Mouse (Mus musculus) kidney, postnatal 0 days (tissue): ENCODE data around the gene Fam171a2. TPM values are rescaled to one million over a fixed set of nuclear protein-coding genes. Genes with fewer than 3 reads are reported as not detected.

Source experiments
- ATAC-seq: fragments of 200-750 bp; cut with Nextera tagmentation; replicated peaks from 2 replicates; pipeline ENCODE4 v1.8.0; 2017; ENCODE audit warnings: low read depth, moderate number of reproducible peaks, moderate TSS enrichment, moderate library complexity; ENCODE audit not compliant: low FRiP score
- DNase-seq: peaks from one replicate; pipeline ENCODE4 v3.0.0-alpha.2; 2016; ENCODE audit warnings: low spot score
- H3K27ac ChIP-seq: fragments of 300-500 bp; sonication (generic); 2 replicates; pipeline ENCODE4 v1.5.1; 2014; ENCODE audit warnings: mild to moderate bottlenecking
- H3K27me3 ChIP-seq: fragments of 300-500 bp; sonication (generic); 2 replicates; pipeline ENCODE4 v1.6.1; 2014; ENCODE audit warnings: low read length, mixed read lengths; ENCODE audit not compliant: insufficient read depth
- H3K36me3 ChIP-seq: fragments of 300-500 bp; sonication (generic); 2 replicates; pipeline ENCODE4 v1.6.1; 2014; ENCODE audit warnings: low read length, mixed read lengths; ENCODE audit not compliant: insufficient read depth
- H3K4me1 ChIP-seq: fragments of 300-500 bp; sonication (generic); replicated peaks from 2 replicates; pipeline ENCODE4 v1.6.1; 2014; ENCODE audit warnings: antibody characterized with exemption, low read length, mixed read lengths; ENCODE audit not compliant: insufficient read depth
- H3K4me2 ChIP-seq: fragments of 300-500 bp; sonication (generic); 2 replicates; pipeline ENCODE4 v1.6.1; 2014; ENCODE audit warnings: mild to moderate bottlenecking, low read length, moderate library complexity, mixed read lengths
- H3K4me3 ChIP-seq: fragments of 300-500 bp; sonication (generic); replicated peaks from 2 replicates; pipeline ENCODE4 v1.5.1; 2014; ENCODE audit warnings: low read depth, low read length
- H3K9ac ChIP-seq: fragments of 300-500 bp; sonication (generic); 2 replicates; pipeline ENCODE4 v1.6.1; 2014; ENCODE audit warnings: low read depth, low read length
- H3K9me3 ChIP-seq: fragments of 300-500 bp; sonication (generic); replicated peaks from 2 replicates; pipeline ENCODE4 v1.6.1; 2016; ENCODE audit warnings: low read length, inconsistent platforms, mixed read lengths
- CTCF ChIP-seq: IDR thresholded peaks from 2 replicates; pipeline ENCODE4 v1.5.1; 2016; ENCODE audit warnings: antibody characterized with exemption, low read depth, mild to moderate bottlenecking, moderate library complexity
- WGBS: fragments of 180-500 bp; shearing (Covaris S2); extraction: QIAGEN DNeasy Blood & Tissue Kit; methylation state at CpG from one replicate; pipeline ENCODE4 v1.1.7; 2014; 5-methylcytosine and 5-hydroxymethylcytosine counted together
- polyA plus RNA-seq: library from polyadenylated mRNA; unstranded; fragments of >200 nt; fragmentation: Nextera tagmentation; extraction: Ambion mirVana; gene quantifications from 2 replicates; pipeline ENCODE4 v1.2.1, GENCODE M21; 2015

Gene Fam171a2
- polyA plus RNA-seq, 1 experiment from 2014 or later: 6.4 TPM

- Histone ChIP-seq H3K27me3 (no peaks in the 10 kb centered on the region), H3K27ac (no peak overlapping the region), H3K9me3 (no peaks in the 10 kb centered on the region), H3K4me2 (no peak overlapping the region), H3K36me3 (no peaks in the 10 kb centered on the region), H3K4me3 (no peak overlapping the region), H3K4me1 (peaks cover 9% of the 10 kb centered on the region), H3K9ac (no peak overlapping the region)
- 0 out of 2 replicates have a peak, but pooled peaks have one; percentile 37 for ATAC-seq
- no peak for DNase-seq
- no peak for TF ChIP-seq CTCF
- WGBS: 61% methylated on average over 3 of the region's 3 CpGs
These were observed 14.3 kb upstream of the Fam171a2 start for GRCm38 (mm10) chr11:102461764-102462163.

GRCm38 (mm10) chr11:102460541-102460940 is 13.1 kb upstream of the Fam171a2 start:
- H3K36me3 ChIP-seq: no peaks in the 10 kb centered on the region
- no peak overlapping the region for H3K4me2 ChIP-seq
- H3K4me3 ChIP-seq: no peak overlapping the region
- no peak for ATAC-seq
- no peak for TF ChIP-seq CTCF
- H3K4me1 ChIP-seq: peaks cover 2% of the 10 kb centered on the region
- no peak overlapping the region for H3K9ac ChIP-seq
- H3K9me3 ChIP-seq: no peaks in the 10 kb centered on the region
- no peak overlapping the region for H3K27ac ChIP-seq
- DNase-seq: no peak
- H3K27me3 ChIP-seq: no peaks in the 10 kb centered on the region
- 68% methylated on average over 16 of the region's 16 CpGs for WGBS

GRCm38 (mm10) chr11:102455740-102456396 is 8.4 kb upstream of the Fam171a2 start:
- peak; percentile 95 for DNase-seq
- Histone ChIP-seq H3K27ac (peak overlapping the region; percentile 75), H3K9ac (peak overlapping the region; percentile 51), H3K27me3 (no peaks in the 10 kb centered on the region), H3K36me3 (no peaks in the 10 kb centered on the region), H3K4me2 (peak overlapping the region; percentile 94), H3K9me3 (no peaks in the 10 kb centered on the region), H3K4me3 (peak overlapping the region; percentile 49), H3K4me1 (peaks cover 6% of the 10 kb centered on the region; the same call in 1 of the 2 replicates)
- WGBS: under 1% methylated on average over 40 of the region's 40 CpGs
- ATAC-seq: peak; percentile 88
- TF ChIP-seq CTCF: peak; percentile 54

GRCm38 (mm10) chr11:102453131-102453530 is 5.6 kb upstream of the Fam171a2 start:
- WGBS: 20% methylated on average over 10 of the region's 10 CpGs
- H3K4me2 ChIP-seq: no peak overlapping the region
- no peak overlapping the region for H3K9ac ChIP-seq
- no peak for ATAC-seq
- DNase-seq: no peak
- no peak overlapping the region for H3K4me3 ChIP-seq
- no peaks in the 10 kb centered on the region for H3K27me3 ChIP-seq
- no peak for TF ChIP-seq CTCF
- H3K27ac ChIP-seq: no peak overlapping the region
- H3K4me1 ChIP-seq: peaks cover 6% of the 10 kb centered on the region
- no peaks in the 10 kb centered on the region for H3K36me3 ChIP-seq
- H3K9me3 ChIP-seq: no peaks in the 10 kb centered on the region

GRCm38 (mm10) chr11:102449043-102450008 is 1.8 kb upstream of the Fam171a2 start:
- DNase-seq (peak; percentile 51), ATAC-seq (no peak; the same call in 1 of the 2 replicates)
- peaks cover 21% of the 10 kb centered on the region for H3K4me1 ChIP-seq
- no peaks in the 10 kb centered on the region for H3K9me3 ChIP-seq
- no peak for TF ChIP-seq CTCF
- H3K4me2 ChIP-seq: peak overlapping the region; percentile 29; the same call in 1 of the 2 replicates
- H3K27me3 ChIP-seq: no peaks in the 10 kb centered on the region
- peak overlapping the region; percentile 85 for H3K27ac ChIP-seq
- no peaks in the 10 kb centered on the region for H3K36me3 ChIP-seq
- WGBS: 42% methylated on average over 17 of the region's 17 CpGs
- no peak overlapping the region for H3K4me3 ChIP-seq
- no peak overlapping the region for H3K9ac ChIP-seq

GRCm38 (mm10) chr11:102448327-102448726 is 845 bp upstream of the Fam171a2 start:
- no peaks in the 10 kb centered on the region for H3K9me3 ChIP-seq
- DNase-seq (no peak), ATAC-seq (no peak)
- H3K27ac ChIP-seq: peak overlapping the region; percentile 85
- peak overlapping the region; percentile 29; the same call in 1 of the 2 replicates for H3K4me2 ChIP-seq
- H3K27me3 ChIP-seq: no peaks in the 10 kb centered on the region
- peaks cover 23% of the 10 kb centered on the region for H3K4me1 ChIP-seq
- 0 out of 2 replicates have a peak, but pooled peaks cover 3% of the 10 kb centered on the region for H3K36me3 ChIP-seq
- H3K4me3 ChIP-seq: no peak overlapping the region
- no peak for TF ChIP-seq CTCF
- 14% methylated on average over 8 of the region's 8 CpGs for WGBS
- H3K9ac ChIP-seq: no peak overlapping the region
